Mouse (Mus musculus) cortical plate, adult 2 months (tissue): ENCODE results near the gene Yipf3.

Source experiments
- CTCF ChIP-seq: fragments of 200-500 bp; IDR thresholded peaks from 2 replicates; pipeline ENCODE4 v1.5.1; 2011; ENCODE audit warnings: mild to moderate bottlenecking, control low read depth, low read length; ENCODE audit not compliant: insufficient read depth; ENCODE audit errors: extremely low read depth
- POLR2A ChIP-seq: fragments of 200-500 bp; IDR thresholded peaks from 2 replicates; pipeline ENCODE4 v1.6.1; 2011; ENCODE audit warnings: mild to moderate bottlenecking, low read length, control low read depth; ENCODE audit not compliant: insufficient read depth; ENCODE audit errors: extremely low read depth

DNA sequence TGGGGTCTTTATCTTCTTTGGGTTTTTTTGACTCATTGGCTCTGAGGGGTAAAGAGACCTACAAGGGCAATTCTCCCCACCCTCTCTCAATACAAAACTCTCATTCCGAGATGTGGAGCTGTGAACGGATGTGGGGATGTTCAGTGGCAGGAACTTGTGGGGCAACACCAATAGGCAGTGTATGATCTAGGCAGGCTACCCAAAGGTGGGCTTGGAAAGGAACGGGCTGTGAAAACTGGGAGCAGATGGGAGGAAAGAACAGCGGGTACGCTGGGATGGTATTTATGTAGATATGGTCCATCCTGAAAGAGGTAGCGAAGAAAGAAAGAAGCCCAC is 49.1 kb downstream of the Yipf3 start:
- TF ChIP-seq CTCF (no peak), POLR2A (no peak)
